Mouse (Mus musculus): ENCODE measurements around the gene Snrpd3.
A peak's percentile ranks its signal among the peaks of the same experiment; 100 is the strongest.

Gene Snrpd3

GRCm38 (mm10) chr10:75552106-75552505, 34.8 kb downstream of the Snrpd3 start:
- TF ChIP-seq NANOG (IDR thresholded peaks at IDR 0.05; ENCODE audit: borderline replicate concordance, low read length) (no peak), POU5F1 (IDR thresholded peaks at IDR 0.05; ENCODE audit: borderline replicate concordance, low read length) (no peak), CTCF (conservative IDR thresholded peaks at IDR 0.05; ENCODE audit: low read length) (no peak)
- no peak overlapping the region for H3K4me3 ChIP-seq (replicated peaks; ENCODE audit: low read length)
- H3K9me3 ChIP-seq (ENCODE audit: low read length): no peaks in the 10 kb centered on the region
- H3K4me1 ChIP-seq (replicated peaks; ENCODE audit: low read depth, low read length): peaks cover 30% of the 10 kb centered on the region
- peaks cover 49% of the 10 kb centered on the region for H3K27me3 ChIP-seq (ENCODE audit: insufficient read depth, low read length)
- no peaks in the 10 kb centered on the region for H3K36me3 ChIP-seq (ENCODE audit: insufficient read depth, low read length)

- no peaks in the 10 kb centered on the region for H3K36me3 ChIP-seq (ENCODE audit: insufficient read depth, low read length)
- 0 out of 2 replicates have a peak overlapping the region, but pooled peaks have one; percentile 54 for H3K4me3 ChIP-seq (replicated peaks; ENCODE audit: low read length)
- no peaks in the 10 kb centered on the region for H3K9me3 ChIP-seq (ENCODE audit: low read length)
- peaks cover 38% of the 10 kb centered on the region for H3K4me1 ChIP-seq (replicated peaks; ENCODE audit: low read depth, low read length)
- TF ChIP-seq NANOG (IDR thresholded peaks at IDR 0.05; ENCODE audit: borderline replicate concordance, low read length) (no peak), POU5F1 (IDR thresholded peaks at IDR 0.05; ENCODE audit: borderline replicate concordance, low read length) (no peak), CTCF (conservative IDR thresholded peaks at IDR 0.05; ENCODE audit: low read length) (no peak)
- peaks cover 57% of the 10 kb centered on the region for H3K27me3 ChIP-seq (ENCODE audit: insufficient read depth, low read length)
Measured at GRCm38 (mm10) chr10:75552701-75553450, 35.5 kb downstream of the Snrpd3 start.

DNA sequence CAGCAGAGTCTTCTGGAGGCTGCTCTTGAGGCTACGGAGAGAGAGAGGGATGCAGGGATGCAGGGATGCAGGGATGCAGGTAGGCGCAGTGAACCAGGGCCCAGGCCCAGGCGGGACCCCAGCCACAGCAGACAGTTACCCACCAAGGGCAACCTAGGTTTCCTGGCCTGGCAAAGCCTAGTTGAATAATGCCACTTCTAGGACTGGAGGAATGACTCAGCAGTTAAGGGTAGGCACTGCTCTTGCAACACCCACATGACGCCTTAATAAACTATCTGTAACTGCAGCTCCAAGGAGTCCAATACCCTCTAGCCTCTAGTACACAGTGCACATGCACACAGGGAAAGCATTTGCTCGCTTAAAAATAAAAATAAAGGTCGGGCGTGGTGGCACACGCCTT, 36.7 kb downstream of the Snrpd3 start:
- Histone ChIP-seq H3K9me3 (ENCODE audit: low read length) (no peaks in the 10 kb centered on the region), H3K27me3 (ENCODE audit: insufficient read depth, low read length) (peaks cover 69% of the 10 kb centered on the region), H3K4me3 (replicated peaks; ENCODE audit: low read length) (peak overlapping the region; percentile 54), H3K36me3 (ENCODE audit: insufficient read depth, low read length) (no peaks in the 10 kb centered on the region), H3K4me1 (replicated peaks; ENCODE audit: low read depth, low read length) (peaks cover 42% of the 10 kb centered on the region)
- TF ChIP-seq POU5F1 (IDR thresholded peaks at IDR 0.05; ENCODE audit: borderline replicate concordance, low read length) (no peak), NANOG (IDR thresholded peaks at IDR 0.05; ENCODE audit: borderline replicate concordance, low read length) (no peak), CTCF (conservative IDR thresholded peaks at IDR 0.05; ENCODE audit: low read length) (no peak)

DNA sequence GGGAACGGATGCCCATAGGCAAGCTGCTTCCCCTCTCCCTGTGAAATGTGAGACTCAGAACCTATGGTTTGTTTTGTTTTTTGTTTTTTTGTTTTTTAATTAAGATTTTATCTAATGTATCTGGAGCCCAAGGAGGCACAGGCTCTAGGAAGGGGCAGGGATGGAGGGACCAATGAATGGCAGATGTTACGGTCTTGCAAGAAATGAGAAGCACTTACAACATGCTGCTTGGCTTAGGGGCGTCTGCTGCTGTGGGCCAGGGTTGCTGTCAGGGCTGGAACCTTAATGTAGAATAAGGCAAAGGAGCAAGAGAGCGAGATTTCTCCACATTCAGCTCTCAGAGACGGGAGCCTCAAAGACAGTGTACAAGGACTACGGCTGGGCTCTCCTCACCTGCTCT, 38.2 kb downstream of the Snrpd3 start:
- TF ChIP-seq CTCF (conservative IDR thresholded peaks at IDR 0.05; ENCODE audit: low read length) (no peak), NANOG (IDR thresholded peaks at IDR 0.05; ENCODE audit: borderline replicate concordance, low read length) (no peak), POU5F1 (IDR thresholded peaks at IDR 0.05; ENCODE audit: borderline replicate concordance, low read length) (no peak)
- H3K36me3 ChIP-seq (ENCODE audit: insufficient read depth, low read length): no peaks in the 10 kb centered on the region

GRCm38 (mm10) chr10:75556026-75556425, 38.7 kb downstream of the Snrpd3 start:
- no peaks in the 10 kb centered on the region for H3K9me3 ChIP-seq (ENCODE audit: low read length)
- TF ChIP-seq NANOG (IDR thresholded peaks at IDR 0.05; ENCODE audit: borderline replicate concordance, low read length) (no peak), CTCF (conservative IDR thresholded peaks at IDR 0.05; ENCODE audit: low read length) (no peak), POU5F1 (IDR thresholded peaks at IDR 0.05; ENCODE audit: borderline replicate concordance, low read length) (no peak)
- H3K36me3 ChIP-seq (ENCODE audit: insufficient read depth, low read length): no peaks in the 10 kb centered on the region
- H3K27me3 ChIP-seq (ENCODE audit: insufficient read depth, low read length): peaks cover 87% of the 10 kb centered on the region
- peaks cover 55% of the 10 kb centered on the region for H3K4me1 ChIP-seq (replicated peaks; ENCODE audit: low read depth, low read length)
- no peak overlapping the region for H3K4me3 ChIP-seq (replicated peaks; ENCODE audit: low read length)

More for the DNA sequence above, 38.2 kb downstream of the Snrpd3 start:
- H3K27me3 ChIP-seq (ENCODE audit: insufficient read depth, low read length): peaks cover 82% of the 10 kb centered on the region
- no peak overlapping the region for H3K4me3 ChIP-seq (replicated peaks; ENCODE audit: low read length)
- no peaks in the 10 kb centered on the region for H3K9me3 ChIP-seq (ENCODE audit: low read length)
- H3K4me1 ChIP-seq (replicated peaks; ENCODE audit: low read depth, low read length): peaks cover 52% of the 10 kb centered on the region

DNA sequence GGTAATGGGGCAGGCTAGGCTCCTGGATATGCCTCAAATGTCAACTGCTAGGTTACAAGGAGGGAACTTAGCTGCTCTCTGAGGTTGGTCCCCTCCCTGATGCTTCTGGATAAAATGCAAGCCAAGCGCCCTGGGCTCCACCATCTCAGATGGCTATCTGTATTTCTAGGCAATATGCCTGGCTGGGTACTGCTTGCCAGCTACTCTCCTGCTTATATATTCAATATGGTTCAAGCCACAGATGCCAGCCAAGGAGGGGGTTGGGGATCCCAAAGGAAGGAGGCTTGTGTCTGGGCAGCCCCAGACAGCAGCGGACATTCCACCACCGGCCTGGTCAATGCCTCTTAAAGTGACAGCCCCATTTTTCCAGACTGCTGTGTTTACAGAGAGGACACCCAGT, 41.2 kb downstream of the Snrpd3 start:
- H3K36me3 ChIP-seq (ENCODE audit: insufficient read depth, low read length): no peaks in the 10 kb centered on the region

GRCm38 (mm10) chr10:75559041-75559675, 41.8 kb downstream of the Snrpd3 start:
- Histone ChIP-seq H3K4me3 (replicated peaks; ENCODE audit: low read length) (peak overlapping the region; percentile 78), H3K9me3 (ENCODE audit: low read length) (no peaks in the 10 kb centered on the region), H3K27me3 (ENCODE audit: insufficient read depth, low read length) (peaks cover 89% of the 10 kb centered on the region), H3K4me1 (replicated peaks; ENCODE audit: low read depth, low read length) (peaks cover 52% of the 10 kb centered on the region), H3K36me3 (ENCODE audit: insufficient read depth, low read length) (no peaks in the 10 kb centered on the region)
- TF ChIP-seq NANOG (IDR thresholded peaks at IDR 0.05; ENCODE audit: borderline replicate concordance, low read length) (no peak), POU5F1 (IDR thresholded peaks at IDR 0.05; ENCODE audit: borderline replicate concordance, low read length) (no peak), CTCF (conservative IDR thresholded peaks at IDR 0.05; ENCODE audit: low read length) (no peak)

More for the DNA sequence above, 41.2 kb downstream of the Snrpd3 start:
- Histone ChIP-seq H3K4me1 (replicated peaks; ENCODE audit: low read depth, low read length) (peaks cover 52% of the 10 kb centered on the region), H3K4me3 (replicated peaks; ENCODE audit: low read length) (no peak overlapping the region), H3K27me3 (ENCODE audit: insufficient read depth, low read length) (peaks cover 90% of the 10 kb centered on the region), H3K9me3 (ENCODE audit: low read length) (no peaks in the 10 kb centered on the region)
- no peak for TF ChIP-seq CTCF (conservative IDR thresholded peaks at IDR 0.05; ENCODE audit: low read length)
- TF ChIP-seq POU5F1 (IDR thresholded peaks at IDR 0.05; ENCODE audit: borderline replicate concordance, low read length): no peak
- TF ChIP-seq NANOG (IDR thresholded peaks at IDR 0.05; ENCODE audit: borderline replicate concordance, low read length): no peak

- Histone ChIP-seq H3K36me3 (ENCODE audit: insufficient read depth, low read length) (no peaks in the 10 kb centered on the region), H3K27me3 (ENCODE audit: insufficient read depth, low read length) (peaks cover 94% of the 10 kb centered on the region), H3K4me3 (replicated peaks; ENCODE audit: low read length) (peak within 1 kb of the TSS; percentile 78), H3K4me1 (replicated peaks; ENCODE audit: low read depth, low read length) (peaks cover 58% of the 10 kb centered on the region), H3K9me3 (ENCODE audit: low read length) (no peaks in the 10 kb centered on the region)
- TF ChIP-seq CTCF (conservative IDR thresholded peaks at IDR 0.05; ENCODE audit: low read length) (no peak), POU5F1 (IDR thresholded peaks at IDR 0.05; ENCODE audit: borderline replicate concordance, low read length) (no peak), NANOG (IDR thresholded peaks at IDR 0.05; ENCODE audit: borderline replicate concordance, low read length) (no peak)
Measured at GRCm38 (mm10) chr10:75559676-75560548, 42.6 kb downstream of the Snrpd3 start, which contains the start of gene Lrrc75b. Gene Lrrc75b, minus strand, starts transcription at chr10:75560330.
